9 mouse cellular contexts compared by ENCODE assay signal in genomic region chr3:89417131-89417530, GRCm38 (mm10). TPM values are rescaled to one million over a fixed set of nuclear protein-coding genes. Genes with fewer than 3 reads are reported as not detected.
DNase-seq lines count a peak whose midpoint lies in the region; ATAC-seq and TF ChIP-seq lines count a peak whose summit lies in the region.
"Had no signal": no experiment of that assay in that cellular context is flagged by ENCODE, and none has a peak within 500 bp of the region (broad histone marks: within the 10 kb centered on the region; RNA-seq: fewer than 3 reads in every experiment).

No protein-coding gene starts in this region.

- WGBS in heart, embryonic 13.5 days: 23% methylated on average over 2 of the region's 2 CpGs
- 32% methylated on average over 2 of the region's 2 CpGs for WGBS in hindbrain, embryonic 14.5 days
- WGBS in midbrain, embryonic 11.5 days: 37% methylated on average over 2 of the region's 2 CpGs

- intact Hi-C loops in heart, postnatal 25 days (cut with DNase I): no loop called here

- peak overlapping the region; percentile 80 for H3K9ac ChIP-seq in heart, embryonic 13.5 days
- peak overlapping the region; percentile 59 for H3K9ac ChIP-seq in hindbrain, embryonic 14.5 days
- H3K9ac ChIP-seq in midbrain, embryonic 11.5 days (ENCODE audit: low read length): peak overlapping the region; percentile 76

- TF ChIP-seq CTCF in layer of hippocampus, adult 2 months (conservative IDR thresholded peaks at IDR 0.05): no peak

- no peak for ATAC-seq in heart, embryonic 13.5 days (ENCODE audit: extremely low read depth, insufficient number of reproducible peaks, low FRiP score, low TSS enrichment)
- no peak for ATAC-seq in hindbrain, embryonic 14.5 days (ENCODE audit: low FRiP score)
- no peak for ATAC-seq in midbrain, embryonic 11.5 days (ENCODE audit: low FRiP score)

- no peaks in the 10 kb centered on the region for H3K27me3 ChIP-seq in heart, embryonic 13.5 days (replicated peaks)
- no peaks in the 10 kb centered on the region for H3K27me3 ChIP-seq in hindbrain, embryonic 14.5 days (ENCODE audit: control insufficient read depth, insufficient read depth, low read length)
- no peaks in the 10 kb centered on the region for H3K27me3 ChIP-seq in midbrain, embryonic 11.5 days (ENCODE audit: control insufficient read depth, insufficient read depth, low read length)

- H3K36me3 ChIP-seq in heart, embryonic 13.5 days: peaks cover 36% of the 10 kb centered on the region
- peaks cover 18% of the 10 kb centered on the region for H3K36me3 ChIP-seq in hindbrain, embryonic 14.5 days (replicated peaks; ENCODE audit: control insufficient read depth, insufficient read depth)
- peaks cover 16% of the 10 kb centered on the region; the same call in 1 of the 2 replicates for H3K36me3 ChIP-seq in midbrain, embryonic 11.5 days (ENCODE audit: control insufficient read depth, insufficient read depth, low read length)

- no peaks in the 10 kb centered on the region for H3K9me3 ChIP-seq in heart, embryonic 13.5 days
- H3K9me3 ChIP-seq in hindbrain, embryonic 14.5 days (ENCODE audit: control insufficient read depth, low read length): no peaks in the 10 kb centered on the region
- no peaks in the 10 kb centered on the region for H3K9me3 ChIP-seq in midbrain, embryonic 11.5 days (ENCODE audit: control insufficient read depth, low read length)

- peak overlapping the region; percentile 84 for H3K4me2 ChIP-seq in heart, embryonic 13.5 days
- peak overlapping the region; percentile 88 for H3K4me2 ChIP-seq in hindbrain, embryonic 14.5 days (replicated peaks)
- peak overlapping the region; percentile 83 for H3K4me2 ChIP-seq in midbrain, embryonic 11.5 days

- H3K27ac ChIP-seq in heart, embryonic 13.5 days (replicated peaks): peak overlapping the region; percentile 78
- 0 out of 2 replicates have a peak overlapping the region, but pooled peaks have one; percentile 44 for H3K27ac ChIP-seq in hindbrain, embryonic 14.5 days
- H3K27ac ChIP-seq in midbrain, embryonic 11.5 days (ENCODE audit: low read depth, low read length): no peak overlapping the region
- H3K27ac ChIP-seq in layer of hippocampus, adult 2 months: no peak overlapping the region

- H3K4me3 ChIP-seq in heart, embryonic 13.5 days: peak overlapping the region; percentile 74
- H3K4me3 ChIP-seq in hindbrain, embryonic 14.5 days (replicated peaks; ENCODE audit: low read length): peak overlapping the region; percentile 55
- peak overlapping the region; percentile 64 for H3K4me3 ChIP-seq in midbrain, embryonic 11.5 days (ENCODE audit: low read depth, low read length)
- H3K4me3 ChIP-seq in layer of hippocampus, adult 2 months: no peak overlapping the region

- no peak for DNase-seq in heart, postnatal 25 days (ENCODE audit: low spot score)
- DNase-seq in MN1 (ENCODE audit: low spot score): peak; percentile 35
- no peak for DNase-seq in hindbrain, embryonic 14.5 days (ENCODE audit: low spot score)
- DNase-seq in midbrain, embryonic 11.5 days (ENCODE audit: low spot score, missing footprints): no peak
- no peak for DNase-seq in layer of hippocampus, adult 2 months (ENCODE audit: low spot score in 2 of 2)
- DNase-seq in layer of hippocampus, adult 9-10 months (ENCODE audit: low spot score): no peak
- DNase-seq in left cerebral cortex, adult 18-20 months (ENCODE audit: low spot score in 2 of 2): no peak
- DNase-seq: gastrocnemius, postnatal 36 days had no signal

- H3K4me1 ChIP-seq in heart, embryonic 13.5 days: peaks cover 39% of the 10 kb centered on the region
- peaks cover 28% of the 10 kb centered on the region for H3K4me1 ChIP-seq in hindbrain, embryonic 14.5 days (replicated peaks; ENCODE audit: control insufficient read depth, insufficient read depth, low read length)
- H3K4me1 ChIP-seq in midbrain, embryonic 11.5 days (ENCODE audit: control insufficient read depth, insufficient read depth, low read length): peaks cover 32% of the 10 kb centered on the region

RNA-seq across cellular contexts. Expression of gene Cks1b, which starts 1.1 kb away (rescaled TPM):
- 339 and 400 TPM in 2 replicates for polyA plus RNA-seq in heart, embryonic 13.5 days (2015; fragmentation: Nextera tagmentation; extraction: Ambion mirVana)
- total RNA-seq in heart, postnatal 25 days (2021): 1 to 10 TPM; 4.1 to 4.7 TPM
- polyA plus RNA-seq in hindbrain, embryonic 14.5 days (2014; fragmentation: Nextera tagmentation; extraction: Ambion mirVana): 94.0 and 99.4 TPM in 2 replicates
- polyA plus RNA-seq in midbrain, embryonic 11.5 days (2014; fragmentation: Nextera tagmentation; extraction: Ambion mirVana): 420 and 441 TPM in 2 replicates
- total RNA-seq in layer of hippocampus, adult 2 months (2021): 1 to 10 TPM; 1.4 to 2.7 TPM
- total RNA-seq in left cerebral cortex, adult 18-20 months (2021): 1 to 10 TPM; 2.2 to 2.7 TPM

RNA-seq across cellular contexts. Expression of gene Shc1, which starts 1.1 kb away (rescaled TPM):
- polyA plus RNA-seq in heart, embryonic 13.5 days (2015; fragmentation: Nextera tagmentation; extraction: Ambion mirVana): 63.4 and 66.1 TPM in 2 replicates
- total RNA-seq in heart, postnatal 25 days (2021): 10 to 100 TPM; 35.7 to 35.8 TPM
- 12.1 and 13.9 TPM in 2 replicates for polyA plus RNA-seq in hindbrain, embryonic 14.5 days (2014; fragmentation: Nextera tagmentation; extraction: Ambion mirVana)
- 23.4 and 26.2 TPM in 2 replicates for polyA plus RNA-seq in midbrain, embryonic 11.5 days (2014; fragmentation: Nextera tagmentation; extraction: Ambion mirVana)
- 10 to 100 TPM; 12.2 to 14.3 TPM for total RNA-seq in layer of hippocampus, adult 2 months (2021)
- 10 to 100 TPM; 15.0 to 15.6 TPM for total RNA-seq in left cerebral cortex, adult 18-20 months (2021)

RNA-seq across cellular contexts. Expression of gene Flad1, which starts 5.5 kb away (rescaled TPM):
- 30.3 and 32.0 TPM in 2 replicates for polyA plus RNA-seq in heart, embryonic 13.5 days (2015; fragmentation: Nextera tagmentation; extraction: Ambion mirVana)
- total RNA-seq in heart, postnatal 25 days (2021): 10 to 100 TPM; 57.5 to 60.8 TPM
- polyA plus RNA-seq in hindbrain, embryonic 14.5 days (2014; fragmentation: Nextera tagmentation; extraction: Ambion mirVana): 30.8 and 33.4 TPM in 2 replicates
- 25.0 and 25.4 TPM in 2 replicates for polyA plus RNA-seq in midbrain, embryonic 11.5 days (2014; fragmentation: Nextera tagmentation; extraction: Ambion mirVana)
- total RNA-seq in layer of hippocampus, adult 2 months (2021): 10 to 100 TPM; 37.2 to 39.8 TPM
- 10 to 100 TPM; 31.6 to 36.0 TPM for total RNA-seq in left cerebral cortex, adult 18-20 months (2021)

RNA-seq across cellular contexts. Expression of gene Pygo2, which starts 12.9 kb away (rescaled TPM):
- 24.3 and 24.8 TPM in 2 replicates for polyA plus RNA-seq in heart, embryonic 13.5 days (2015; fragmentation: Nextera tagmentation; extraction: Ambion mirVana)
- total RNA-seq in heart, postnatal 25 days (2021): 10 to 100 TPM; 13.5 to 18.0 TPM
- polyA plus RNA-seq in hindbrain, embryonic 14.5 days (2014; fragmentation: Nextera tagmentation; extraction: Ambion mirVana): 47.1 and 50.6 TPM in 2 replicates
- polyA plus RNA-seq in midbrain, embryonic 11.5 days (2014; fragmentation: Nextera tagmentation; extraction: Ambion mirVana): 47.2 and 52.5 TPM in 2 replicates
- total RNA-seq in layer of hippocampus, adult 2 months (2021): 10 to 100 TPM; 55.5 to 61.9 TPM
- 10 to 100 TPM; 57.2 to 66.1 TPM for total RNA-seq in left cerebral cortex, adult 18-20 months (2021)

RNA-seq across cellular contexts. Expression of gene Lenep, which starts 14.5 kb away (rescaled TPM):
- polyA plus RNA-seq in heart, embryonic 13.5 days (2015; fragmentation: Nextera tagmentation; extraction: Ambion mirVana): 0.75 TPM in 1 of 2 replicates, not detected in the other
- total RNA-seq in heart, postnatal 25 days (2021): under 1 TPM; 0.23 to 0.59 TPM
- polyA plus RNA-seq in hindbrain, embryonic 14.5 days (2014; fragmentation: Nextera tagmentation; extraction: Ambion mirVana): not detected in 2 replicates
- 0.52 TPM in 1 of 2 replicates, not detected in the other for polyA plus RNA-seq in midbrain, embryonic 11.5 days (2014; fragmentation: Nextera tagmentation; extraction: Ambion mirVana)
- 1 to 10 TPM; 5.8 to 7.1 TPM for total RNA-seq in layer of hippocampus, adult 2 months (2021)
- 1 to 10 TPM; 3.8 to 6.4 TPM for total RNA-seq in left cerebral cortex, adult 18-20 months (2021)

Comparison
In these comparisons a context has a peak if more than half of its experiments do, and no peak if none do; other contexts are left out.
1. H3K27ac ChIP-seq: peak in heart, embryonic 13.5 days (single experiment) and hindbrain, embryonic 14.5 days (single experiment); none in midbrain, embryonic 11.5 days (single experiment) and layer of hippocampus, adult 2 months (single experiment).
2. Peak in every context shown above with its lines, with median percentiles within 50 percentile points of each other: H3K4me2 ChIP-seq and H3K9ac ChIP-seq.